Mouse (Mus musculus) testis, adult 2 months (tissue): ENCODE measurements around the gene Eya4. TPM values are rescaled to one million over a fixed set of nuclear protein-coding genes. Genes with fewer than 3 reads are reported as not detected.

Experiments
- H3K27ac ChIP-seq: fragments of 200-500 bp; 2 replicates; pipeline ENCODE4 v1.5.1; 2012; ENCODE audit warnings: low read depth, low read length; ENCODE audit not compliant: control insufficient read depth, insufficient read depth
- H3K27me3 ChIP-seq: fragments of 200-500 bp; 2 replicates; pipeline ENCODE4 v1.6.1; 2012; ENCODE audit warnings: mild to moderate bottlenecking, low read length, moderate library complexity; ENCODE audit not compliant: control insufficient read depth, insufficient read depth
- H3K36me3 ChIP-seq: fragments of 200-500 bp; 2 replicates; pipeline ENCODE4 v1.6.1; 2012; ENCODE audit warnings: mild to moderate bottlenecking, low read length; ENCODE audit not compliant: control insufficient read depth, insufficient read depth
- H3K4me1 ChIP-seq: fragments of 200-500 bp; 2 replicates; pipeline ENCODE4 v1.6.1; 2012; ENCODE audit warnings: low read length; ENCODE audit not compliant: control insufficient read depth, insufficient read depth
- H3K4me3 ChIP-seq: fragments of 200-500 bp; 2 replicates; pipeline ENCODE4 v1.5.1; 2012; ENCODE audit warnings: low read depth, mild to moderate bottlenecking, low read length, moderate library complexity, mixed read lengths; ENCODE audit not compliant: control insufficient read depth
- CTCF ChIP-seq: fragments of 200-500 bp; IDR thresholded peaks from 2 replicates; pipeline ENCODE4 v1.5.1; 2012; ENCODE audit warnings: low read depth, mild to moderate bottlenecking, inconsistent platforms, low read length, moderate library complexity; ENCODE audit not compliant: control insufficient read depth, insufficient read depth, insufficient replicate concordance
- POLR2A ChIP-seq: fragments of 200-500 bp; IDR thresholded peaks from 2 replicates; pipeline ENCODE4 v1.6.1; 2012; ENCODE audit warnings: low read depth, mild to moderate bottlenecking, inconsistent platforms, low read length, moderate library complexity; ENCODE audit not compliant: control insufficient read depth
- polyA plus RNA-seq: library from polyadenylated mRNA; depleted of rRNA; stranded (reverse); fragments of >200 nt; gene quantifications from 2 replicates; pipeline ENCODE4 v1.2.3, GENCODE M21; 2012

The Eya4 gene
- polyA plus RNA-seq, 1 experiment, result 59.6 TPM

- Histone ChIP-seq H3K36me3 (no peaks in the 10 kb centered on the region), H3K4me1 (no peaks in the 10 kb centered on the region; the same call in 1 of the 2 replicates), H3K4me3 (no peak overlapping the region), H3K27ac (no peak overlapping the region), H3K27me3 (no peaks in the 10 kb centered on the region)
- TF ChIP-seq CTCF (no peak), POLR2A (no peak)
These were observed 261.8 kb downstream of the Eya4 start for GRCm38 (mm10) chr10:23088764-23089163.

GRCm38 (mm10) chr10:23086352-23087215, 264.0 kb downstream of the Eya4 start:
- Histone ChIP-seq H3K27me3 (no peaks in the 10 kb centered on the region), H3K4me1 (no peaks in the 10 kb centered on the region; the same call in 1 of the 2 replicates), H3K4me3 (no peak overlapping the region), H3K36me3 (no peaks in the 10 kb centered on the region), H3K27ac (no peak overlapping the region)
- TF ChIP-seq POLR2A, result no peak
- TF ChIP-seq CTCF, result no peak

GRCm38 (mm10) chr10:23081548-23081828, 269.1 kb downstream of the Eya4 start:
- no peak overlapping the region for H3K27ac ChIP-seq
- H3K4me1 ChIP-seq, result peaks cover 2% of the 10 kb centered on the region; the same call in 1 of the 2 replicates
- H3K36me3 ChIP-seq, result no peaks in the 10 kb centered on the region
- H3K27me3 ChIP-seq, result no peaks in the 10 kb centered on the region
- H3K4me3 ChIP-seq, result no peak overlapping the region
- TF ChIP-seq CTCF (no peak), POLR2A (no peak)

GRCm38 (mm10) chr10:23080749-23081547, 269.6 kb downstream of the Eya4 start:
- H3K27ac ChIP-seq, result no peak overlapping the region
- TF ChIP-seq POLR2A, result no peak
- TF ChIP-seq CTCF, result peak; percentile 93; the same call in 1 of the 2 replicates

GRCm38 (mm10) chr10:23076691-23077385, 273.7 kb downstream of the Eya4 start:
- Histone ChIP-seq H3K4me3 (peak overlapping the region; percentile 69), H3K36me3 (no peaks in the 10 kb centered on the region), H3K4me1 (peaks cover 2% of the 10 kb centered on the region; the same call in 1 of the 2 replicates), H3K27ac (0 out of 2 replicates have a peak overlapping the region, but pooled peaks have one; percentile 66), H3K27me3 (no peaks in the 10 kb centered on the region)
- TF ChIP-seq CTCF (no peak), POLR2A (no peak)

More at GRCm38 (mm10) chr10:23080749-23081547, 269.6 kb downstream of the Eya4 start:
- Histone ChIP-seq H3K4me3 (no peak overlapping the region), H3K4me1 (peaks cover 2% of the 10 kb centered on the region; the same call in 1 of the 2 replicates), H3K27me3 (no peaks in the 10 kb centered on the region), H3K36me3 (no peaks in the 10 kb centered on the region)

GRCm38 (mm10) chr10:23073431-23073830, 277.2 kb downstream of the Eya4 start:
- H3K4me3 ChIP-seq, result no peak overlapping the region
- H3K4me1 ChIP-seq, result peaks cover 2% of the 10 kb centered on the region; the same call in 1 of the 2 replicates
- H3K27ac ChIP-seq, result no peak overlapping the region
- no peaks in the 10 kb centered on the region for H3K27me3 ChIP-seq
- TF ChIP-seq CTCF (no peak), POLR2A (no peak)
- H3K36me3 ChIP-seq, result no peaks in the 10 kb centered on the region

GRCm38 (mm10) chr10:23063637-23064036, 286.9 kb downstream of the Eya4 start:
- TF ChIP-seq POLR2A (no peak), CTCF (no peak)
- Histone ChIP-seq H3K27ac (no peak overlapping the region), H3K4me3 (no peak overlapping the region), H3K4me1 (no peaks in the 10 kb centered on the region), H3K36me3 (no peaks in the 10 kb centered on the region), H3K27me3 (no peaks in the 10 kb centered on the region)
